Mouse (Mus musculus): ENCODE measurements around the gene Fmnl1.

- no peak for TF ChIP-seq CTCF (IDR thresholded peaks at IDR 0.05; ENCODE audit: borderline replicate concordance, insufficient read depth, low read depth, low read length)
- no peak for TF ChIP-seq POLR2A (IDR thresholded peaks at IDR 0.05; ENCODE audit: borderline replicate concordance, insufficient read depth, low read length)
Measured at GRCm38 (mm10) chr11:103197340-103197739, 26.4 kb downstream of the Fmnl1 start.

Measured in cerebellum, adult 2 months (tissue).